Mouse (Mus musculus): ENCODE results near the gene Stam2.

The Stam2 gene

GRCm38 (mm10) chr2:52647255-52647998 is 94.7 kb downstream of the Stam2 start:
- no peak for DNase-seq

- no peak for DNase-seq
These were observed 98.4 kb downstream of the Stam2 start for GRCm38 (mm10) chr2:52643657-52644056.
